Mouse (Mus musculus) c-Kit-positive CD71-positive TER-119-positive erythroid progenitor cells, embryonic 14.5 days (primary cell): ENCODE data around the gene Tsx.
"Not testable (repeated sequence)": the region's sequence is repeated elsewhere in the genome, so short reads cannot be mapped to it uniquely, and the experiment has no call there.

Experiments used
- DNase-seq: peaks from one replicate; pipeline ENCODE4 v3.0.0-alpha.2; 2013; ENCODE audit warnings: low spot score

Tsx gene

GRCm38 (mm10) chrX:103414167-103414566 is at the start of gene Tsx:
Tsx (plus strand) TSS chrX:103414467.
- DNase-seq: no peak

- no peak for DNase-seq
Measured at GRCm38 (mm10) chrX:103366201-103366600, 48.1 kb upstream of the Tsx start.

GRCm38 (mm10) chrX:103368650-103369049 is 45.6 kb upstream of the Tsx start:
- no peak for DNase-seq

GRCm38 (mm10) chrX:103371221-103371620 is 43.0 kb upstream of the Tsx start:
- DNase-seq: no peak

- no peak for DNase-seq
Measured at GRCm38 (mm10) chrX:103371627-103372026, 42.6 kb upstream of the Tsx start.

- no peak for DNase-seq
Measured at GRCm38 (mm10) chrX:103374250-103374649, 40.0 kb upstream of the Tsx start.

- no peak for DNase-seq
Measured at GRCm38 (mm10) chrX:103384528-103384927, 29.7 kb upstream of the Tsx start.

GRCm38 (mm10) chrX:103388131-103388530 is 26.1 kb upstream of the Tsx start:
- DNase-seq: no peak

- DNase-seq: no peak
Measured at GRCm38 (mm10) chrX:103393841-103394240, 20.4 kb upstream of the Tsx start.

- DNase-seq: peak; percentile 5
Measured at GRCm38 (mm10) chrX:103405021-103405420, 9.2 kb upstream of the Tsx start.

- DNase-seq: no peak
Measured at GRCm38 (mm10) chrX:103421710-103422109, 7.4 kb downstream of the Tsx start, which contains the start of gene Gm26992. Gm26992 (plus strand) TSS chrX:103422010.

- no peak for DNase-seq
Measured at GRCm38 (mm10) chrX:103427677-103428076, 13.4 kb downstream of the Tsx start.

- DNase-seq: no peak
Measured at GRCm38 (mm10) chrX:103432293-103432692, 18.0 kb downstream of the Tsx start.

GRCm38 (mm10) chrX:103438023-103438422 is 23.8 kb downstream of the Tsx start:
- DNase-seq: no peak

GRCm38 (mm10) chrX:103440803-103441202 is 26.5 kb downstream of the Tsx start:
- DNase-seq: peak; percentile 55

- peak; percentile 55 for DNase-seq
Measured at GRCm38 (mm10) chrX:103443755-103444154, 29.5 kb downstream of the Tsx start.

- DNase-seq: peak; percentile 49
Measured at GRCm38 (mm10) chrX:103447539-103448169, 33.4 kb downstream of the Tsx start.

GRCm38 (mm10) chrX:103448429-103448828 is 34.2 kb downstream of the Tsx start:
- not testable (repeated sequence) for DNase-seq

- not testable (repeated sequence) for DNase-seq
Measured at GRCm38 (mm10) chrX:103448943-103449722, 34.9 kb downstream of the Tsx start.

GRCm38 (mm10) chrX:103452815-103453214 is 38.5 kb downstream of the Tsx start:
- DNase-seq: no peak

- no peak for DNase-seq
Measured at GRCm38 (mm10) chrX:103460056-103460455, 45.8 kb downstream of the Tsx start.

GRCm38 (mm10) chrX:103468998-103469397 is 54.7 kb downstream of the Tsx start:
- DNase-seq: no peak

- DNase-seq: no peak
Measured at GRCm38 (mm10) chrX:103472346-103472745, 58.1 kb downstream of the Tsx start.
